Mouse (Mus musculus) thymus, adult 2 months (tissue): Measurements from ENCODE around the gene Nek2. TPM values are rescaled to one million over a fixed set of nuclear protein-coding genes. Genes with fewer than 3 reads are reported as not detected.

Experiments
- DNase-seq: peaks from one replicate; pipeline ENCODE4 v3.0.0; 2021
- H3K27ac ChIP-seq: fragments of 200-500 bp; 2 replicates; pipeline ENCODE4 v1.5.1; 2012; ENCODE audit warnings: low read length, control low read depth; ENCODE audit not compliant: control insufficient read depth, insufficient read depth
- H3K27me3 ChIP-seq: fragments of 200-500 bp; 2 replicates; pipeline ENCODE4 v1.6.1; 2012; ENCODE audit warnings: mild to moderate bottlenecking, low read length, moderate library complexity, mixed read lengths; ENCODE audit not compliant: control insufficient read depth, insufficient read depth
- H3K36me3 ChIP-seq: fragments of 200-500 bp; 2 replicates; pipeline ENCODE4 v1.6.1; 2012; ENCODE audit warnings: mild to moderate bottlenecking, low read length, moderate library complexity; ENCODE audit not compliant: control insufficient read depth, insufficient read depth
- H3K4me1 ChIP-seq: fragments of 200-500 bp; replicated peaks from 2 replicates; pipeline ENCODE4 v1.6.1; 2012; ENCODE audit warnings: low read length; ENCODE audit not compliant: control insufficient read depth, insufficient read depth
- H3K4me3 ChIP-seq: fragments of 200-500 bp; 2 replicates; pipeline ENCODE4 v1.5.1; 2012; ENCODE audit warnings: mild to moderate bottlenecking, low read length, control low read depth, moderate library complexity; ENCODE audit not compliant: control insufficient read depth, insufficient read depth
- CTCF ChIP-seq: fragments of 200-500 bp; IDR thresholded peaks from 2 replicates; pipeline ENCODE4 v1.5.1; 2012; ENCODE audit warnings: mild to moderate bottlenecking, control low read depth, low read length, moderate library complexity, borderline replicate concordance; ENCODE audit not compliant: control insufficient read depth, poor library complexity, insufficient read depth; ENCODE audit errors: extremely low read depth
- POLR2A ChIP-seq: fragments of 200-500 bp; IDR thresholded peaks from 2 replicates; pipeline ENCODE4 v1.6.1; 2012; ENCODE audit warnings: mild to moderate bottlenecking, low read length, control low read depth, moderate library complexity; ENCODE audit not compliant: control insufficient read depth, poor library complexity, insufficient read depth; ENCODE audit errors: extremely low read depth
- WGBS: fragments of 180-500 bp; shearing (Covaris S2); methylation state at CpG from one replicate; pipeline ENCODE4 v1.1.7; 2018; 5-methylcytosine and 5-hydroxymethylcytosine counted together
- polyA plus RNA-seq: library from polyadenylated mRNA; depleted of rRNA; stranded (reverse); fragments of >200 nt; gene quantifications from 2 replicates; pipeline ENCODE4 v1.2.3, GENCODE M21; 2012

Gene Nek2
- polyA plus RNA-seq, 1 experiment = 14.9 TPM

DNA sequence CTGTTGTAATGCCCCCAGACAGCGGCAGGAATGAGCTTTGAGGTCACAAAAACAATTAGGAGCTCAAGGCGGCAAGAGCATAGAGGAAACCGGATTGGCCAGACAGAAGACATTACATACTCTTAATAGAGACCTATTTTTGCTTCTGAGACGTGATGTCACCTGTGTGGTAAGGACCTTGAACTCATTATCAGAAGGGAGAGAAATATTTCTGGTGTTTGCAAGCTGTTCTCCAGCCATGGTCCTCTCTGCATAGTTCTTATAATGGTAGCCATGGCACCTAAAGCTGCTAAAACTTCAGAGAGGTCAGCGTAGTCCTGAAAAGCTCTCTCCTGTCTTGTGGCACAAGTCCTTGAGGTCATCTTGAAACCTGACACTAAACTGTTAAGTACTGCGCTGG is 35.0 kb upstream of the Nek2 start:
- Histone ChIP-seq H3K4me1 (no peaks in the 10 kb centered on the region), H3K4me3 (no peak overlapping the region), H3K27ac (no peak overlapping the region), H3K36me3 (no peaks in the 10 kb centered on the region), H3K27me3 (no peaks in the 10 kb centered on the region)
- no peak for DNase-seq
- WGBS = 82% methylated on average over 6 of the region's 6 CpGs
- TF ChIP-seq CTCF = no peak
- no peak for TF ChIP-seq POLR2A

DNA sequence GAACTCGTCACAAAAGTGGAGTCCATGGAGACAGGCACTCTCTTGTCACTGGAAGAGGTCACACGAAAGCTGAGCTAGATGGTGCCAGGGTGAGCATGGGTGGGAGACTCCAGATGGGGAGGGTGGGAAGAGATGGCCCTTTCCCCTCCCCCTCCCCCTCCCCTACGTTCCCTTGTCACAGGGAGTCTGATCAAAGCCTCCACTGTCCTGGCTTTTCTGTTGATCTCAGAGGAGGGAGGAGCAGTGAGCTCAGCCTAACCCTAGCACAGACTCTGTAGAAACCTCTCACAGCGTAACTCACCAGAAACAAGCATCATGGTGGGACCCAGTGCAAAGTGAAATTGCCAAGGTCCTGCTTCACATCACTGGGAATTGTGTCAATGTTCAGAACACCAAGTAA is 33.9 kb upstream of the Nek2 start:
- no peaks in the 10 kb centered on the region for H3K4me1 ChIP-seq
- H3K4me3 ChIP-seq = no peak overlapping the region
- WGBS = 87% methylated on average over 3 of the region's 4 CpGs
- no peak for DNase-seq
- no peak overlapping the region for H3K27ac ChIP-seq
- no peaks in the 10 kb centered on the region for H3K36me3 ChIP-seq
- H3K27me3 ChIP-seq = no peaks in the 10 kb centered on the region
- TF ChIP-seq POLR2A = no peak
- no peak for TF ChIP-seq CTCF

DNA sequence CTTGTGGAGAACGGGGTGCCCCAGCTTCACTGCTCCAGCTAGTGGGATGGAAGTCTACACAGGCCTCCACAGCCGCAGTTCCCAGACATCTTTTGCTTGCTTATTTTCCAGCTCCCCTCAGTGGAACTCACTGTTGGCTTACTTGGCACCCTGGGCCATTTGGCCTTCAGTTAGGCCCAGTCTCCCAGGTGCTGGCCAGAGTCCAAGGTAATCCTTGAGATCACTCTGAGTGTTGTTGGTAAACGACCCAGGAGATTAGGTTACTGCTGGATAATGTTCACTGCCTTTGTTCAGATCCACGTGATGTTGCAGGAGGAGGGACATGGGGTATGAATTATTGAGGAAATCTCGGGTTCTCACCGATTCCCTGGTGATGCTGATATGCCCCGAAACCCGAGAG is 28.3 kb upstream of the Nek2 start:
- Histone ChIP-seq H3K4me3 (no peak overlapping the region), H3K27ac (no peak overlapping the region), H3K27me3 (no peaks in the 10 kb centered on the region), H3K4me1 (no peaks in the 10 kb centered on the region), H3K36me3 (no peaks in the 10 kb centered on the region)
- DNase-seq = no peak
- TF ChIP-seq CTCF (no peak), POLR2A (no peak)
- WGBS = 86% methylated on average over 8 of the region's 8 CpGs

DNA sequence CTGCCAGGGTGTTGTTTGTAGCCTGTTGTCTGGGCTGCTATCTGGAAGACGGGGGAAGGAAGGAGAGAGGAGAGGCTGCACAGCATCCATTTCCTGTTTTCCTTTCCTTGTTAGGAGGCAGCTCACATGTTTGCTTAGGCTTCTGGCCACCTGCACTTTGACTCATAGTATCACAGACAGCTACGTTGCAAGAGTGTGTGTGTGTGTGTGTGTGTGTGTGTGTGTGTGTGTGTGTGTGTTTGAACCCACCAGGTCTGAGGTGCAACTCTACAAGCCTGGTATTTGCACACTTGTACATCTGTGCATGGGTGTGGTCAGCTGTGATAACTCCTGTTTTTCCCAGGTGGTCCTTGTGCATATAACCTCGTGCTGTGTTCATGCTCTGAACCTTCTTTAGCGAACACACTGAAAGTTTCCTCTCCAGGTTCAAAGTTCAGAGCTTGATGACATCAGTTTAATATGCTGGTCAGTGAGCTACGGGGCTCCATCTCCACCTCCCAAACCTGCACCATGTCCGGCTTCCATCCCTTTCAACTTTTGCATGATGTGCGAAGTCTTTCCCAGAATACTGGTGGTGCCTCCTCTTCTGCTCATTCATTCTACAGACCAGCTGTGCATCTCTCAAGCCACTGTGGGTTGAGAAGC is 27.2 kb upstream of the Nek2 start:
- H3K27ac ChIP-seq = no peak overlapping the region
- no peak overlapping the region for H3K4me3 ChIP-seq
- no peaks in the 10 kb centered on the region for H3K36me3 ChIP-seq
- no peak for DNase-seq
- no peak for TF ChIP-seq CTCF
- no peak for TF ChIP-seq POLR2A
- WGBS = 73% methylated on average over 7 of the region's 7 CpGs
- no peaks in the 10 kb centered on the region for H3K27me3 ChIP-seq
- no peaks in the 10 kb centered on the region for H3K4me1 ChIP-seq

DNA sequence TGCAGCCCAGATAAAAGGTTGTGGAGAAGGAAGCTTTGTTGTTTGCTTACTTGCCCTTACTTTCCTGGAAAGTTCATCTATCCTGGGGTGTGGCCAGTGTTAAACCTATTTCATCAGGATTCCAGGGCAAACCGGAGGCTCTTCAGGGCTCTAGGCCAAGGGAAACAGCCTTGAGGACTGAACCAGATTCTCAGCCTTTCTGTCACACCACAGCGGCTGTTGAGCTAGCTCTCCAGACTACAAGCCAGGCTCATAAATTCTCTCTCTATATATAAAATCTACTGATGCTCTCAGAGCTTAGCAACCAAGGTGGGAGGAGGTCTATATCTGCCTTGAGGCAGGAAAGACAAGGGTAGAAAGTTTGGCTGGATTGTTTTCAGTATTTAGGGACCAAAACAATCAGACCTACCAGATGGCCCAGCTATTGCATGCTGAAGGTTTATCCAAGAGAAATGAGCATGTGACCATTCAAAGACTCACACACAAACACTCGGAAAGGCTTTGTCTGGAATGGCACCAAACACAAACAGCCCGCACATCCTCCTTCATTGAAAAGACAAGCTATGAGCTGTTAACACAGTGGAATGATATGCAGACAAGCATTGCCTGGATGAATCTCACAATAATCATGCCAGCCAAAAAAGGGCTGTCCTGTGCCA is 24.9 kb upstream of the Nek2 start:
- TF ChIP-seq CTCF (no peak), POLR2A (no peak)
- Histone ChIP-seq H3K4me1 (no peaks in the 10 kb centered on the region), H3K36me3 (no peaks in the 10 kb centered on the region), H3K27ac (no peak overlapping the region), H3K27me3 (no peaks in the 10 kb centered on the region), H3K4me3 (no peak overlapping the region)
- no peak for DNase-seq
- WGBS = 95% methylated on average over 4 of the region's 4 CpGs

DNA sequence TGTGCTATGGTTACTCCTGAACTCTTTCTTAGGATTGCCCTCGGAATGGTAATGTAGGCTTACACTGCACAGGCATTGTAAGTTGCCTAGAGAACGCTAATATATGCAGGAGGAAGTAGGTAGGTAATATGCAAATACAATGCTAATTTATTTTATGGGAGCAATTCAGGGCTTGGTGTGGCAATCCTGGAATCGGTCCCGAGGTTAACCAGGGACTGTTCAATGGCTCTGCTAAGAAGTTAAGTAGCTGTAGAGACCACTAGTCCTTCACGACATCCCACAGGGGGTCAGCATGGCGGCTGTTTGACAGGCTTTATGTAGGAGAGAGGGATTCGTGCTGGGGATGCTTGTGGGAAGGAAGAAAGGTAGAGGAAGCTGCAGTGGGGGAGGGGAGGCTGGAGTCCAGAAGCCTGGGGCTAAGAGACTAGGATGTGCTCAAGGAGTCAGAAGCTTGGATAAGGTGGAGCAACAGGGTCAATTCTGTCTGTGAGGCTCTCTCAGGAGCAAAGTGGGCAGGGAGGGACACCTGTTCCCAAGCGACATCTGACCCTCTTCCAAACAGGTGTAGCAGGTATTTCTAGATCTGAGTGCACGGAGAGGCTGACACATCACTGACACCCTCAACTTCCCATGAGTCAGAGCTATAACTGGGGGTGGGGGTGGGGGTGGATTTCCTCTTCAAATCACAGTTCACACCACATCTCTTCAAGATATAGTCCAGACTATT is 19.0 kb upstream of the Nek2 start:
- WGBS = 79% methylated on average over 9 of the region's 9 CpGs
- Histone ChIP-seq H3K27me3 (no peaks in the 10 kb centered on the region), H3K36me3 (no peaks in the 10 kb centered on the region), H3K4me1 (no peaks in the 10 kb centered on the region), H3K4me3 (no peak overlapping the region), H3K27ac (no peak overlapping the region)
- TF ChIP-seq CTCF (no peak), POLR2A (no peak)
- no peak for DNase-seq
